Mouse (Mus musculus): ENCODE data around the gene Hoxb13.

The Hoxb13 gene

GRCm38 (mm10) chr11:96193521-96194400, at the start of gene Hoxb13:
Hoxb13 (plus strand) TSS chr11:96194316.
- peak; percentile 59 for DNase-seq (ENCODE audit: low read depth, low spot score)

DNA sequence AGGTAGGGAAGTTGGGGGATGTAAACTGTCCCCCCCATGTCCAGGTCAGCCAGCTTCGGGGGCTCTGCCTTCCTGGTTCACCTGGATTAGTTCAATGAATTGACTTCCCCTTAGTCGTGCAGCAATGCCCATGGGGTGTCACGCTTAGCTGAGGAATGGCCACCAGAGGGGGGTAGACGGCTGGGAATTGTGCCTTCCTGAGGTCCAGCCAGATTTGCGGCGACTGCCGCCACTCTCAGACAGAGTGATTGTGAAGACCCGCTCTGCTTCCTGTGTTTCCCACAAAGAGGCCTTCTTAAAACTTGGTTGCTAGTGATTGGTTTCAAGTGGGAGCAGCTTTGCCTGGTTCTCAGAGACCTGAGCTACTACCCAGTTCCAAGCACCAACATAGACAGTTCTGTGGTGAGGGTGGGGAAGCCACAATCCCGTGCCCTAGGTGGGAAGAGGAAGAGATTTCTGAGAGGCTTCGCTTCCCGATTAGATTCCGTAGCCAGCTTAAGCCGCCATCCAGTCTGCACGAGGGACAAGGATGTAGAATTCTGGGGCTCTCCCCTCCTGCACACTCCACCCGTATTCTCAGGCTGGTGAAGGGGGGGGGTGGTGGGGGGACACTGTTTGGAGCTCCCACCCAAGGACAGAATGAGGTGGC, 48.4 kb upstream of the Hoxb13 start:
- peak; percentile 72 for DNase-seq (ENCODE audit: low read depth, low spot score)

DNA sequence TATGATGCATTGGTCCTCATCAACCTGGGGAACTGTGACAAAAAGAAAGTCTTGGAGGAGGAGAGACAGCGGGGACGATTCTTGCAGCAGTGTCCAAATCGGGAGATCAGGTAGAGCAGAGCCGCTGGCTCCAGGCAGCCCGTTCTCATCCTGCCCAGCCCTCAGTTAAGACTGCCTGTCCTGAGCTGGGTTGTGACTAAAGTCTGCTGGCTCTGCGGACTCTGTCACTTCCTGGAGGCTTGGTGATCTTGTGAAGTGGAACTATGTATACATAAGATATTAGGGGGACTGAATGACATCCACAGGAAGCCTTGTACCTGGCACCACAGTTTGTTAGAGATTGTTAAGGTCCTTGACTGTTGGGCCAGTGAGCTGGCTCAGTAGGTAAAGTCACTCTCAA, 46.6 kb upstream of the Hoxb13 start:
- no peak for DNase-seq (ENCODE audit: low read depth, low spot score)

DNA sequence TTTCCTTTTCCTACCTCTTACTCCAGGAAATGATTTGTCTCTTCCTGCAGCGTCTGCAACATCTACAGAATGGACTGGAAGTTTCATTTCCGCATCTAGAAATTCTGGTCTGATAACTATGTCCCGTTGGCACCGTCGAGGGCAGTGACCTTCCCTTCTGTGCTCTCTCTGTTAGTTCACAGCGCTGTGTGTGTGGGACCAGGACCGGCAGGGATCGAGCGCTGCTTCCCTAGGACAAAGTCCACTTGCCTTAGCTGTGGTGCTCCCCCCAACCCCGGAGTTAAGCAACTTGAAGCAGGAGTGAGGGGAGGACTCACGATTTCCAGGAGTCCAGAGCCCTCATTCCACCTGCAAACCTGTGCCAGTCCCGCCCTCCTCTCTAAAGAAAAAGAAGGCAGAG, 29.3 kb upstream of the Hoxb13 start:
- DNase-seq (ENCODE audit: low read depth, low spot score), result no peak

DNA sequence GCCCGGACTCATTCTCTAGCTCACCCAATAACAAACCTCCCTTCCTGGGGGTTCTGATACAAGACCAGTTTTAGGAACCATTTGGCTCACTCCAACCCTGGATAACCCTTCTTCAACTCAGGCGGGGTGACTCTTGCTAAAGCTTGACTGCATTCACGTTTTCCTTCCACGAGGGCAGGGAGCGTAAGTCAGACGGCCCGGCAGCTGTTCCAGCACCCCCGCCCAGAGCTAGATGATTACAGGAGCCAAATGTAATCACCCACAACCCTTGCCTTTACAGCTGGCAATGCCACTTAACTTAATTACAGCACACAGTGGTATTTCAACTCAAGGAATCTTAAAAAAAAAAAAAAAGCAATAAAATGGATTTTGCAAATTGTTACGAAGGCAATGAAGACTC, 26.0 kb upstream of the Hoxb13 start:
- DNase-seq (ENCODE audit: low read depth, low spot score), result no peak

- DNase-seq (ENCODE audit: low read depth, low spot score), result no peak
These were observed 25.1 kb upstream of the Hoxb13 start for GRCm38 (mm10) chr11:96169016-96169415.

GRCm38 (mm10) chr11:96170711-96171379, 23.3 kb upstream of the Hoxb13 start:
- no peak for DNase-seq (ENCODE audit: low read depth, low spot score)

DNA sequence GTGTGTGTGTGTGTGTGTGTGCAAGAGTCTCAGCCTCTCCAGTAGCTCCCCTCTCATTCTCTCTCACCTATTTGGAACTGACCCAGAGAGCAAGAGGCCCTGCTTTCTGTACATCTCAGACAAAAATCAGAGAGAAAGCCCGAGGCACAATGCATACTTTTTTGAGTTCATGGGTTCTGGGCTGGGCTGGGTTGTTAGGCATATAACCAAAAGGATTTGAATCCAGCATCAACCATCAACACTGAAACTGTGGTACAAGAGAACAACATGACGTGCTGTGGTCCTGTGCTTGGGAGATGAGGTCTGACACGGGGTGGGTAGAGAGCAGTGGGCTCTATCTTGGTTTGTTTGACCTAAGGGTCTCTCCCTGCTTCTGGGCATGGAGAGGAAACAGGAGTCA, 22.5 kb upstream of the Hoxb13 start:
- no peak for DNase-seq (ENCODE audit: low read depth, low spot score)

- no peak for DNase-seq (ENCODE audit: low read depth, low spot score)
These were observed 21.4 kb upstream of the Hoxb13 start for GRCm38 (mm10) chr11:96172511-96173287.

- DNase-seq (ENCODE audit: low read depth, low spot score), result no peak
These were observed 20.8 kb upstream of the Hoxb13 start for GRCm38 (mm10) chr11:96173288-96173840.

GRCm38 (mm10) chr11:96174881-96175280, 19.2 kb upstream of the Hoxb13 start:
- DNase-seq (ENCODE audit: low read depth, low spot score), result no peak

DNA sequence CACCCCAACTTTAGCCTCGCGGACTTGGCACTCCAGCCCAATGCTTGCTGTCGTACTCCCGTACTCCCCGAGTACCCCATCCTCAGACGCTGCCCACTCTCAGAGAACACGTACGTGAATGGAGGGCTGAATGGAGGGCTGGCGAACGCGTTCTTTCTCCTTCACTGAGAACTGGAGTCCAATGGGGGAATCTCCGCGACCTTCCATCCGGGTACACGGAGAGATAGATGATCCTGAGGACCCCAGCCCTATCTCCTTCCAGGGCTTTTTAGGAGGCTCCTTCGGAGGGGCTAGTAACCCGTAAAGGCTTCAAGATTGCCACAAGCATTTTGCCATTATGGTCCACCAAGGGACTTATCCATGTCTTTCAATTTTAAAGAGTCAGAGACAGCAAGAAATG, 18.6 kb upstream of the Hoxb13 start:
- no peak for DNase-seq (ENCODE audit: low read depth, low spot score)

DNA sequence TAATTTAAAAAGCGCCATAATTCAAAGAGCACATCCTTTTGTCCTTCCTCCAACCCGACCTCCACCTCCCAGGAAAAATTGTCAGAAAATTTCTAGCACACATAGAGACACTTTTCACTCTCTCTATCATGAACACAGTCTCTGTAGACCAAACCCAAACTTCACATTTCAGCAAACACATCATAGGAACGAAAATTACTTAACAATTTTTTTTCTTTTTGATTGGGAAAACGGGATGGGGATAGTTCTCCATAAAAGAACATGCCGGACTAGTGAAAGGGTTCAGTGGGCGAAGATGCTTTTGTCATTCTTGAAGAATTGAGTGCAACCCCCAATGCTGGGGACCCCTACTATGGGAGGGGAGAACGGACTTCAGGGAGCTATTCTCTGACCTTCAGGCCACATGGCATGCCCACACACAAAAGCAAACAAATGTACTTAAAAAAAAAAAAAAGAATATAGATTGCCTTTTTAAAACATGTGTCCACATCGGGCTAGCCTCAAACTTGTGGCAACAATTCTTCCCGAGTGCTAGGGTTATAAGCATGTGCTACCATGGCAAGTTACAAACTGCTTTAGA, 18.1 kb upstream of the Hoxb13 start:
- DNase-seq (ENCODE audit: low read depth, low spot score), result no peak

DNA sequence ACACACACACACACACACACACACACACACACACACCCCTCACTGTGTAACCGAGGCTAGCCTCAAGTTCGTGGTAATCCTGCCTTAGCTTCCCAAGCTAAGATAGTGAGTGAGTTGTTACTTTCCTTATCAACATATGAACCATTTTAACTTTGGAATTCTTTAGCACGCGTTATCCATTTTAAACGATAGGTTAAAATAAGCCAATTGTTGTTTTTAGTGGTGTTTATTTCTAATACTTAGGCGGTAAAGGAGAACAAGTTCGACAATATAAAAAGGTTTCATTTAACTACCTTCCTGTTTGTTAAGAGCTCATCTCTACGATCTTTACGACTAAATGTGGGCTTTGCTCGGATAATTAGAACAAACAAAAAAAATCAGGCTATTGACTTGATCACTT, 17.3 kb upstream of the Hoxb13 start:
- no peak for DNase-seq (ENCODE audit: low read depth, low spot score)

- DNase-seq (ENCODE audit: low read depth, low spot score), result no peak
These were observed 16.5 kb upstream of the Hoxb13 start for GRCm38 (mm10) chr11:96177546-96178174.

DNA sequence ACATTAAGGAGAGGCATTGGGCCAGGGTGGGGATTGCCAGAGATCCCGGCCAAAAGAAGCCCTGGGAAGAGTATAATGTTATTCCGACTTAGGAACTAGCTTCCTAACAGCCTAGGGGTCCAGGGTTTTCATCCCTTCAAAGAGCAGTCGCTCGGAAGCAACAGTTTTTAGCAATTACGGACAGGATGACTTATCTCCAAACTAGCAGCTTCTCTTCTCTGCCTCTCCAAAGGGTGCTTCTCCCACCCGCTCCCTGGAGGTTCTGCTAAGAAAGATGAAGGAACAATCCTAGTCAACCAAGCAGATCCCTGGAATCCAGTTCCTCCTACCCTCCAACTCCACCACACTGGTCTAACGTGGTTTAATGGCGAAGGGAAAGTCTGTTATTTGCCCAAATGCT, 15.8 kb upstream of the Hoxb13 start:
- DNase-seq (ENCODE audit: low read depth, low spot score), result no peak

DNA sequence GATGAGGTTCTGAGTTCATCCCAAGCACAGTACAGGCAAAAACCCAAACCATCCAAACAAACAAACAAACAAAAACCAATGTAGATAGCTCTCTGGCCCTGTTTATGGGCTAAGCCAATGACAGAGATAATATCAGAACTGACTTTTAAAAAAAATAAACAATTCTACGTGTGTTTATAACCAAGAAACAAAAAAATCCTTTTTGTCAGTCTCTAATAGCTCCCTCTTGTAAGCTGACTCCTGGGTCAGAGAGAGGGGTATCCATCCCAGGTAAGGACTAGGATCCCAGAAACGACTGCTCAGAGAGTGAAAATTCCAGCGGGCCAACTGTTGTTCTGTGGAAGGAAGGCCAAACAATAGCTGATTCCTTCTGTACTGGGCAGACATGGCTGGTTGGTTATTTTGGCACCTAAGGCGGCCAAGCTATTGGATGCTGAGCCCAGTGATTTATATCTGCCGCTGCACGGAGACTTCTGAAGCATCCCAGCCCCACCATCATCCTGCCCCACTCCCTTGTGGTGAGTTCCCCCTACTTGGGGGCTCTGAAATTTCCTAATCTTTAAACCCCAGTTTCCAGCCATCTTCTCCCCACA, 15.1 kb upstream of the Hoxb13 start:
- no peak for DNase-seq (ENCODE audit: low read depth, low spot score)

GRCm38 (mm10) chr11:96181061-96181460, 13.1 kb upstream of the Hoxb13 start:
- DNase-seq (ENCODE audit: low read depth, low spot score), result no peak

DNA sequence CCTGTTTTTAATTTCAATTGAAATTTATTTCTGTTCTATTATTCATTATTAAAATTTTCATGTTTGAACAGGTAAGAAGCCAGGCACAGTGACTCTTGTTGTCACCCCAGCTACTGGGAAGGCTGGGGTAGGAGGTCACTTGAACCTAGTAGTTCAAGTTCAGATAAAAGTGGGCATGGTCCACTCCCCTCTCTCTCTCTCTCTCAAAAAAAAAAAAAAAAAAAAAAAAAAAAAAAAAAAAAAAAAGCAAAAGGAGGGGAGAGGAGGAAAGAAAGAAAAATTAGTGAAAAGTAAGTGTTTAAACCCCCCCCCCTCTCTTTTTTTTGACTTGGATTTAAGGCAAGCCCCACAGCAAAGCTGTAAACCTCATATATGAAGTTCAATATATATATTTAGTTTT, 9.9 kb upstream of the Hoxb13 start:
- no peak for DNase-seq (ENCODE audit: low read depth, low spot score)

DNA sequence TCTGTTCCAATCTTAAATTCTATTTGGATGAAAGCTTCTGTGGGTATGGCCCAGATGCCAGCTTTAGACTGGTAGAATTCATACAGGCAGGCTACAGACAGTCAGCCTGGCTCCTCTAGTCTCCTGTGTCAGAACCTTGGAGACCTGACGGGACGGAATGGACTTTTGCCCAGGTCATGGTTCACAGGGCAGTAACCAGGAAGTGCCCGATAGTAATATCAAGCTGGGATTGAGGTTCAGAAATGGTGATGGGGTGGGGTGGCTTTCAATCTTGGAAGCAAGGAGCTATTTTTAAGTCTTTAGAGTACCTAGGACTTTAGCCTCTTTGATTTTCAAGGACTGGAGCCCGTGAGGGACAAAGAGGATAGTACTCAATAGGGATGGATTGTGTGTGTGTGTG, 6.8 kb upstream of the Hoxb13 start:
- DNase-seq (ENCODE audit: low read depth, low spot score), result no peak

All from embryo, embryonic 11.5 days (tissue).